Mouse (Mus musculus) limb, embryonic 14.5 days (tissue): ENCODE measurements around the gene Srpk1. TPM values are rescaled to one million over a fixed set of nuclear protein-coding genes. Genes with fewer than 3 reads are reported as not detected.

Source experiments
- ATAC-seq: fragments of 200-750 bp; cut with Nextera tagmentation; 2 replicates; pipeline ENCODE4 v1.8.0; 2017; ENCODE audit warnings: low read depth, moderate number of reproducible peaks, moderate TSS enrichment; ENCODE audit not compliant: low FRiP score
- DNase-seq: peaks from one replicate; pipeline ENCODE4 v3.0.0-alpha.2; 2015; ENCODE audit warnings: low spot score
- H3K27ac ChIP-seq: fragments of 300-500 bp; sonication (generic); replicated peaks from 2 replicates; pipeline ENCODE4 v1.5.1; 2014; ENCODE audit warnings: low read depth, mild to moderate bottlenecking, low read length, moderate library complexity, mixed read lengths
- H3K27me3 ChIP-seq: fragments of 300-500 bp; sonication (generic); 2 replicates; pipeline ENCODE4 v1.6.1; 2014; ENCODE audit warnings: low read length, mixed read lengths; ENCODE audit not compliant: control insufficient read depth, insufficient read depth
- H3K36me3 ChIP-seq: fragments of 300-500 bp; sonication (generic); 2 replicates; pipeline ENCODE4 v1.6.1; 2014; ENCODE audit warnings: mild to moderate bottlenecking, low read length, moderate library complexity, mixed read lengths; ENCODE audit not compliant: control insufficient read depth, insufficient read depth
- H3K4me1 ChIP-seq: fragments of 300-500 bp; sonication (generic); 2 replicates; pipeline ENCODE4 v1.6.1; 2014; ENCODE audit warnings: antibody characterized with exemption, low read length, mixed read lengths; ENCODE audit not compliant: control insufficient read depth, insufficient read depth
- H3K4me2 ChIP-seq: fragments of 300-500 bp; sonication (generic); replicated peaks from 2 replicates; pipeline ENCODE4 v1.6.1; 2014; ENCODE audit warnings: low read depth, mild to moderate bottlenecking, low read length, moderate library complexity; ENCODE audit not compliant: severe bottlenecking
- H3K4me3 ChIP-seq: fragments of 300-500 bp; sonication (generic); replicated peaks from 2 replicates; pipeline ENCODE4 v1.5.1; 2014; ENCODE audit warnings: low read length
- H3K9ac ChIP-seq: fragments of 300-500 bp; sonication (generic); 2 replicates; pipeline ENCODE4 v1.6.1; 2014; ENCODE audit warnings: mild to moderate bottlenecking, low read depth, low read length, moderate library complexity; ENCODE audit not compliant: severe bottlenecking
- H3K9me3 ChIP-seq: fragments of 300-500 bp; sonication (generic); 2 replicates; pipeline ENCODE4 v1.6.1; 2016; ENCODE audit warnings: low read length; ENCODE audit not compliant: control insufficient read depth
- POLR2A ChIP-seq: fragments of 200-500 bp; IDR thresholded peaks from 2 replicates; pipeline ENCODE4 v1.8.0; 2012; ENCODE audit warnings: inconsistent platforms, mild to moderate bottlenecking, moderate library complexity, borderline replicate concordance; ENCODE audit not compliant: insufficient read depth, insufficient read length; ENCODE audit errors: extremely low read depth
- WGBS: fragments of 180-500 bp; shearing (Covaris S2); extraction: QIAGEN DNeasy Blood & Tissue Kit; methylation state at CpG from one replicate; pipeline ENCODE4 v1.1.7; 2014; 5-methylcytosine and 5-hydroxymethylcytosine counted together
- polyA plus RNA-seq, 2 experiments: library from polyadenylated mRNA; depleted of rRNA in 1 of 2; stranded (reverse) in 1 of 2; unstranded in 1 of 2; fragments of >200 nt; fragmentation: Nextera tagmentation in 1 of 2; extraction: Ambion mirVana in 1 of 2; gene quantifications; 2 replicates each; pipeline versions ENCODE4 v1.2.1 to v1.2.3; 2012 to 2014

The Srpk1 gene
- polyA plus RNA-seq, 2 experiments = 59.8 to 101 TPM

GRCm38 (mm10) chr17:28621381-28622299 is 869 bp downstream of the Srpk1 start:
- peaks cover 17% of the 10 kb centered on the region for H3K36me3 ChIP-seq
- H3K4me1 ChIP-seq = peaks cover 11% of the 10 kb centered on the region
- peak; percentile 73 for ATAC-seq
- under 1% methylated on average over 62 of the region's 78 CpGs for WGBS
- H3K27ac ChIP-seq = peak overlapping the region; percentile 83
- 0 out of 2 replicates have a peak, but pooled peaks have one; percentile 15 for TF ChIP-seq POLR2A
- H3K4me2 ChIP-seq = peak overlapping the region; percentile 81
- no peaks in the 10 kb centered on the region for H3K9me3 ChIP-seq
- peak overlapping the region; percentile 98 for H3K4me3 ChIP-seq
- H3K9ac ChIP-seq = peak overlapping the region; percentile 93
- H3K27me3 ChIP-seq = no peaks in the 10 kb centered on the region
- DNase-seq = peak; percentile 58

DNA sequence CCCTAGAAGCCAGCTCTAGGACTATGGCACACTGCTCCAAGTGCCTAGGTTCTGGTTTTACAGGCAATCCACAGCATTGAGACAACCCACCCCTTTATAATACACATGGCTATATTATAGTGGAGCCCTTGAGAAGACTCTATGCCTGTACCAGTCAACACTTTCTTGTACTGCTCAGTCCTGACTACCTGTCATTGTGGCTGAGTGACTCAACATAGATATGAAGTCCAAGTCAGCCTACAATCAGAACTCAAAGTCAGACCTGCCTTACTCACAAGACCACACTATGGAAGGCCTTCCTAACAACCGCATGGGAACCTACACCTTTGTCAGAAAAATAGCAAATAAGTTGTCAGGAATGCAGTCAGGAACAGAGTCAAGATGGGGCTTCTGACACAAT is 3.7 kb downstream of the Srpk1 start:
- no peak for TF ChIP-seq POLR2A
- Histone ChIP-seq H3K4me1 (peaks cover 11% of the 10 kb centered on the region), H3K4me2 (no peak overlapping the region), H3K9me3 (no peaks in the 10 kb centered on the region), H3K36me3 (peaks cover 32% of the 10 kb centered on the region), H3K9ac (no peak overlapping the region), H3K27ac (no peak overlapping the region), H3K27me3 (no peaks in the 10 kb centered on the region), H3K4me3 (no peak overlapping the region)
- DNase-seq (no peak), ATAC-seq (no peak)
- 100% methylated on average over 1 of the region's 1 CpGs for WGBS

DNA sequence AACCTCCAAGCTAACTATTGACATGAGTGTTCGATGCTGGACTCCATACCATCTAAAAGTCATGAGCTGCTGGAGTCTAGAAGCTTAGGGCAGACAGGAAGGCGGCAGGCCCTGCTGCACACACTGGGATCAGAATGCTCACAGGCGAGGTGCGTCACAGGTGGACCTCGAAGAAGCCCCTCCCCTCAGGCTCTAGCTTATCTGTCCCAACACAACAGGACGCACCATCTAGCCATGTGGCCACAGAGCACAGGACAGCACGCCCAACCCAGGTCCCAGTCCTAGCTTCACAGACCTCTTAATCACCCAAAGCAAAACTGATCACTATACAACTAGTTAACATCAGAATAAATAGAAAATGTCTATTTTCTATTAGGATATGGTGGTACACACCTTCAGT is 4.4 kb downstream of the Srpk1 start:
- DNase-seq = no peak
- Histone ChIP-seq H3K4me3 (no peak overlapping the region), H3K27me3 (no peaks in the 10 kb centered on the region), H3K9me3 (no peaks in the 10 kb centered on the region), H3K27ac (no peak overlapping the region), H3K4me2 (no peak overlapping the region), H3K4me1 (peaks cover 11% of the 10 kb centered on the region), H3K9ac (no peak overlapping the region), H3K36me3 (peaks cover 32% of the 10 kb centered on the region)
- ATAC-seq = no peak
- TF ChIP-seq POLR2A = no peak
- 87% methylated on average over 7 of the region's 7 CpGs for WGBS

GRCm38 (mm10) chr17:28617636-28618035 is 4.9 kb downstream of the Srpk1 start:
- no peak for TF ChIP-seq POLR2A
- 81% methylated on average over 10 of the region's 10 CpGs for WGBS
- Histone ChIP-seq H3K27ac (no peak overlapping the region), H3K4me1 (peaks cover 10% of the 10 kb centered on the region), H3K4me2 (no peak overlapping the region), H3K9me3 (no peaks in the 10 kb centered on the region), H3K27me3 (no peaks in the 10 kb centered on the region), H3K9ac (no peak overlapping the region), H3K36me3 (peaks cover 35% of the 10 kb centered on the region), H3K4me3 (no peak overlapping the region)
- DNase-seq (no peak), ATAC-seq (no peak)

DNA sequence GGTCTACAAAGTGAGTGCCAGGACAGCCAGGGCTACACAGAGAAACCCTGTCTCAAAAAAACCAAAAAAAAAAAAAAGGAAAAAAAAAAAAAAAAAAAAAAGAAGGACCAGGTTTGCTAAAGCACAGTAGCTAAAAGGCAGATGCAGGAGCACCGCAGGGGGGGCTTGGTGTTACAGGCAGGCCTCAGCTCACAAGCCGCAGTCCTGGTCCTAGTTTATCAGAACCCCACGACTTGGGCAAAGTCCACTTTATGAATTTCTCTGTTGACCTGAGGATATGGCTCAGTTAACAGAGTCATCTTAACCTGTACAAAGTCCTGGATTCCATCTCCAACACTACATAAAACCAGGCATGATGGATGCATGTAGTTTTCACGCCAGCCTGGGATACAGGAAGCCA is 7.2 kb downstream of the Srpk1 start:
- H3K9ac ChIP-seq = no peak overlapping the region
- H3K9me3 ChIP-seq = no peaks in the 10 kb centered on the region
- H3K4me1 ChIP-seq = no peaks in the 10 kb centered on the region
- no peak for TF ChIP-seq POLR2A
- H3K4me3 ChIP-seq = no peak overlapping the region
- ATAC-seq = no peak
- peaks cover 36% of the 10 kb centered on the region for H3K36me3 ChIP-seq
- H3K27me3 ChIP-seq = no peaks in the 10 kb centered on the region
- 95% methylated on average over 4 of the region's 4 CpGs for WGBS
- DNase-seq = no peak
- no peak overlapping the region for H3K27ac ChIP-seq
- H3K4me2 ChIP-seq = no peak overlapping the region

DNA sequence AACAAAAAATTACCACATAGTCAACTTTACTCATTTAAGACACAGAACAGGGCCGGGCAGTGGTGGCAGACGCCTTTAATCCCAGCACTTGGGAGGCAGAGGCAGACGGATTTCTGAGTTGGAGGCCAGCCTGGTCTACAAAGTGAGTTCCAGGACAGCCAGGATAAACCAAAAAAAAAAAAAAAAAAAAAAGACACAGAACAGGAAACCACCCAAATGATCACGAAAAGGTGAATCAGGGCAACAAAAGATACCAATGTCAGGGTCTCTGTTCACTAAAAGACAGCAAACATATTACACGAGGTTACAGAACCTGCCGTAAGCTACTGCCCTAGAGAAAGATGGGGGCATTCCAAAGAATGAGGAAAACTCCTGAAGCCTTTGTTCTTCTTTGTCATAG is 9.4 kb downstream of the Srpk1 start:
- 87% methylated on average over 6 of the region's 6 CpGs for WGBS
- peaks cover 26% of the 10 kb centered on the region for H3K36me3 ChIP-seq

More for the DNA sequence above, 9.4 kb downstream of the Srpk1 start:
- no peak overlapping the region for H3K4me2 ChIP-seq
- no peaks in the 10 kb centered on the region for H3K4me1 ChIP-seq
- H3K9me3 ChIP-seq = no peaks in the 10 kb centered on the region
- H3K27ac ChIP-seq = no peak overlapping the region
- no peak for TF ChIP-seq POLR2A
- H3K4me3 ChIP-seq = no peak overlapping the region
- DNase-seq = no peak
- no peaks in the 10 kb centered on the region for H3K27me3 ChIP-seq
- H3K9ac ChIP-seq = no peak overlapping the region
- ATAC-seq = no peak
